Mouse (Mus musculus) MN1 (cell line): ENCODE data around the gene Nckap5l.

Experiments
- DNase-seq: peaks from one replicate; pipeline ENCODE4 v3.0.0-alpha.2; 2016; ENCODE audit warnings: low spot score

Gene Nckap5l

DNA sequence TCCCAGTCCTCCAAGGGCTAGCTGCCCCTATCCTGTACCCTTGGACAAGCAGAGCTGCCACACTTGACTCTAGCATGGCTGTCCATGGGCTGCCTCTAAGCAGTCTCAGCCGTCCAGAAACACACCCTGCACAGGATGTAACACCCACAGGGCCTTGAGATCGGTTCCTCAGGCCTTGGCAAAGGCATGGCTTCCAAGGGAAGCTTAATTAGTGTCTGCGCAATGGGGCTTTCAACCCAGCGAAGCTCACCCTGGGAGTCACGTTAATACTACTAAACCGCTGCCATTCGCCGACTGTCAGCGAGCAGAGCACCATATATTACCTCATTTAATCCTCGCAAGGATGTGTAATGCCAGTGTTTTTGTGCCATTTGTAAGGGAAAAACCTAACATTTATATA, 26.5 kb downstream of the Nckap5l start:
- no peak for DNase-seq

GRCm38 (mm10) chr15:99430394-99430793, 27.2 kb downstream of the Nckap5l start:
- DNase-seq: no peak

GRCm38 (mm10) chr15:99423884-99424283, 33.7 kb downstream of the Nckap5l start:
- no peak for DNase-seq

DNA sequence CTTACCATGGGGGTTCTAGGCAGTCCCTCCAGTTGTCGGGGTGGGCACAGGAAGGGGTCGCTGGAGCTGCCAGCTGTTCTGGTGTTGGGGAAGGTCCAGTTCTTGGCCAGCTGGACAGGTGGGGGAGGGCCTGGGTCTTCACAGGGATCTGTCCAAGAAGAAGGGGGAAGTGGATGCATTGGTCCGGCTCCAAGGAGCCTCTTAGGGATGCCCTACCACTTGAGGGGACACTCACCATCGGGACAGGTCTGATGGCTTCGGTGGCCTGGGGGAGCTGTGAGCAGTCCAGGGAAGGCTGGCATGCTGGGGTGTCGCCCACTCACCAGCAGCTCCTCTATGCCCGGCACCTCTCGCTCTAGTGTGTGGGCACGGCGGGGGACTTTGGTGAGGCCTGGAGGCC, 34.4 kb downstream of the Nckap5l start:
- no peak for DNase-seq

DNA sequence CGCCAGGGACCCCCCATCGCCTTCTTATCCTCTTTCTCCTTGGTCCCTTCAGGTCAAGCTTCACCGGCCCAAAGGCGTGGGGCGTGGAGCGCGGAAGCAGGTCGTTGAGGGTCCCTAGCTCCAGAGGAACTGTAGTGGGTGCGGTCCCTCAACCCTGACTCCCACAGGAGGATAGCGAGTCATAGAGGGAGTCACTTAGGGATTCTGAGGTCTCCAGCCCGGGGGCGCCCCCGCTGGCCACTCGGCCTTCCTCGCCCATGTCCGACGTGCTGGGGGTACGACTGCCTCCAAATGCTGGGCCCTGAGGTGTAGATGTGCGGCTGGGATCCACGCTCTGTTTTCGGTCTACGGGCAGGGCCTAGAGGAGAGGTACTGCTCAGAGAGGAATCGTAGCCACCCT, 35.0 kb downstream of the Nckap5l start:
- no peak for DNase-seq

DNA sequence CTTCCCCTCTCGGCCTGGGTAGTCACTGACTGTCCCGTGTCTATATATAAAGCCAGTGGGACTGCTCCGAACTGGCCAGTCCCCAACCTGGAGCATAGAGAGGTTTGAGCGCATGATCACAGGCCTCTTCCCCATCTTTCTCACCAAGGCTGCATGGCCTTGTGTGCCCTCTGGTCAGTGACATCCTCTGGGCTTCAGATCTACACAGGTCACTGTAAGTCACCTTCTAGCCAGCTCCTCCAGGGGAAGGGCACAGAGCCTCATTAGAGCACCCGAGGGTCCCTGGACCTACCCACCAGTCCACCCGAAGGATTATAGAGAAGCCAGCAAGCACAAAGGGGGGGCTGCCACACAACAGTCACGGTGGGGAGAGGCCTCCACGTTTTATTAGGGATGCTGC, 35.9 kb downstream of the Nckap5l start:
- DNase-seq: no peak

DNA sequence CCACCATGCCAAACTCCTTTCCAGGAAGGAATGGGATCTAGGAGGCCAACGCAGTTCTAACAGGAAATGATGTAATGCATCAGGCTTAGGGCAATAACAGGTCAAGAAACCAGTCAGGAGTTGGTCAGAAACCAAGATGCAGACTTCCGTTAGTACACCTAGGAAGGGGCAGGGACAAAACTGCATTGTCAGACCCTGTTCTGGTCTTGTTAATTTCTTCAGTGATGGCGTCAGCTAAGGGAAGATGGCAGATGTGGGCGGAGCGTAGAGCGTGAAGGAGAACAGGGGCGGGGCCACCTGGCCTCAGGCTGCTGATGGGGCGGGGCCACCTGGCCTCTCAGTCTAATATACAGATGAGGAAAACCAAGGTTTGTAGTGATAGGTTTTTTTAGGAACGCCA, 36.4 kb downstream of the Nckap5l start:
- peak; percentile 56 for DNase-seq

- peak; percentile 63 for DNase-seq
These were observed 37.0 kb downstream of the Nckap5l start for GRCm38 (mm10) chr15:99420521-99421014.

- no peak for DNase-seq
These were observed 37.4 kb downstream of the Nckap5l start for GRCm38 (mm10) chr15:99420101-99420500.

DNA sequence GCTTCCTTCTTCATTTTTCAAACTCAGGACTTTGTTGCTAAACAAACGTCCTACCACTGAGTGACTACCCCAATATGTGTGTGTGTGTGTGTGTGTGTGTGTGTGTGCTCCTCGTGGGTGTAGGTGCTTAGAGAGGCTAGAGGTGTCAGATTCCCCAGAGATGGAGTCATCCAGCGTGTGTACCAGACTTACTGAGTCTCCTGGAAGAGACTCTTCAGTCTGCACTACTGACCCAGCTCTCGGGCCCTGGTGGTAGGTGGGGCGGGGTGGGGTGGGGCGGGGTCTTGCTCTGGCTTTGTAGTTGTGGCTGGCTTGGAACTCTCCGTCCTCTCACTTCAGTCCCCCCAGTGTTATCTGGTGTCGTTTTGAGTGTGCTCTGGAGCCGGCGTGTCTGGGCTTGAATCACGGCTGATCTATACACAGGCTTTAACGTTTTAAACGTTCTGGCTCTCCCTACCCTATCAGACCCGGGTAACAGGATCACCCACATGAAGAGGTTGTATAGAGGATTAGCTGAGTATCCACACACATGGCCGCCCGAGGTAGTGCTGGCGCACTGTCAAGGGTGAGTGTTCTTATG, 39.8 kb downstream of the Nckap5l start:
- DNase-seq: no peak

DNA sequence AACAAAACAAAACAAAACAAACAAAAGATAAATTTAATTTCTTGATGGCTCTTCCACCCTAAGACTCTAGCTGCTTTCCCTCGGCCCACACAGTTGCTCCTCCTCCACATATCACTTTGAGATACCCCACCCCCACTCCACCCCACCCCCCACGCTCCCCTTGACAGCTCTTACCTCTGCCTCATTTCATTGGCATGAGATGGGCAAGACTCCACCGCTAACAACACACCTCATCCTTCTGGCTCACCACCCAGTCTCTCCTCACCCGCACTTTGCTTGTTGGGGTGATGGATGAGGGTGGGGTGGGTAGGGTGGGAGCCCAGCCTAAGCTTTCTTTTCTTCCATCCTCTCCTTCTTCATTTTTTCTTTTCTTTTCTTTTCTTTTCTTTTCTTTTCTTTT, 40.6 kb downstream of the Nckap5l start:
- DNase-seq: no peak

DNA sequence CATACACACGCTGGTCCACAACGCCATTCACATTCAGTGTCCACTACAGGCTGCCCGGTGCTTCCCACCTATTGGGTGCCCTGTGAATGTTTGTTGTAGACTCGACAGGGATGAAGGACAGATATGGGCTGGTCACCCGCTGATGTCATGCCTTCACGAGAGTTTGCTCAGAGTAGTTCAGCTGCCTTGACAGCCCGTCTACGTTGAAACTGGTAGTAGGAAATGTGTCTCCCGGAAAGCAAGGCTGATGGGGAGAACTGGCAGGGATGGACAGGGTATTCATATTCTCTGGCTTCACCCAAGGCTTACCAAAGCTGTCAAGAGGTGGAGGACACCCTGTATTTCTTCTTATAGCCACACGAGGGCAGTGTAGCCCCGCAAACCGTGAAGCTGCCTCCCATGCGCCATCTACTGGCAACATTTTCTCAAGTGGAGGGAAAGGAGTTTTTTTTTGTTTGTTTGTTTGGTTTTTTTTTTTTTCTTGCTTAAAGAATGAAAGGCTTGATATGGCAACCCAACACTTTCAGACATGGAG, 41.1 kb downstream of the Nckap5l start:
- DNase-seq: peak; percentile 96

DNA sequence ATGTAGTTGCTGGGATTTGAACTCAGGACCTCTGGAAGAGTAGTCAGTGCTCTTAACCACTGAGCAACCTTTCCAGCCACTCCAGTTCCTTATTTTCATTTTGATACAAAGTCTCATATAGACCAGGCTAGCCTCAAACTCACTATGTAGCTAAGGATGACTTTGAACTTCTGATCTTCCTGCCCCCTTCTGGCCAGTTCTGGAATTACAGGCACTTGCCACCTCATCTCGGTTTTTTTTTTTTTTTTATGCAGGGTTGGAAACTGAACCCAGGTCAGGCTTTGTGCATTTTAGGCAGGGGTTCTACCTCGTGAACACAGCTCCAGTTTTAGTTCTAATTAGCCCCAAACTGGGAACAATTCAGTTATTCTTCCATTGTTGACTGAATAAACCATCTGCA, 41.8 kb downstream of the Nckap5l start:
- DNase-seq: peak; percentile 71

GRCm38 (mm10) chr15:99411747-99412146, 45.8 kb downstream of the Nckap5l start:
- no peak for DNase-seq

GRCm38 (mm10) chr15:99408845-99409244, 48.7 kb downstream of the Nckap5l start:
- DNase-seq: no peak

GRCm38 (mm10) chr15:99406986-99407570, 50.5 kb downstream of the Nckap5l start:
- no peak for DNase-seq

- DNase-seq: peak; percentile 79
These were observed 52.4 kb downstream of the Nckap5l start for GRCm38 (mm10) chr15:99405150-99405549.

GRCm38 (mm10) chr15:99403159-99403889, 54.2 kb downstream of the Nckap5l start:
- no peak for DNase-seq

- DNase-seq: peak; percentile 84
These were observed 56.9 kb downstream of the Nckap5l start for GRCm38 (mm10) chr15:99400602-99401001.

- DNase-seq: peak; percentile 92
These were observed 57.9 kb downstream of the Nckap5l start for GRCm38 (mm10) chr15:99399503-99400245.

DNA sequence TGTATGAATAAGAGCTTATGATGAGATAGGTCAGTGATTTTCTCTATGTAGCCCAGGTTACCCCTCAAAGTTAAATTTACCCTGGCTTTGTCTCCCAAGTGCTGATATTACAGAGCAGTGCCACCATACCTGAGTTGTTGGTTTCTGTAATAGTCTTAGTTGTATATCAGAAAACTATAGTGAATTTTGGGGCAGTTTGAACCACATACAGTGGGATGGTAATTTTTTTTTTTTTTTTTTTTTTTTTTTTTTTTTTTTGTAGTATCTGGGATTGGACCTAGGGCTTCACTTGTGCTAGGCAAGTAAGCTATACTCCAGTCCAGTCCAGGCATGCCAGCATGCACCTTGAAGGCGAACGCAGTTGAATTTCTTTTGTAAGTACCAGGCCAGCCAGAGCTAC, 59.9 kb downstream of the Nckap5l start:
- DNase-seq: no peak

DNA sequence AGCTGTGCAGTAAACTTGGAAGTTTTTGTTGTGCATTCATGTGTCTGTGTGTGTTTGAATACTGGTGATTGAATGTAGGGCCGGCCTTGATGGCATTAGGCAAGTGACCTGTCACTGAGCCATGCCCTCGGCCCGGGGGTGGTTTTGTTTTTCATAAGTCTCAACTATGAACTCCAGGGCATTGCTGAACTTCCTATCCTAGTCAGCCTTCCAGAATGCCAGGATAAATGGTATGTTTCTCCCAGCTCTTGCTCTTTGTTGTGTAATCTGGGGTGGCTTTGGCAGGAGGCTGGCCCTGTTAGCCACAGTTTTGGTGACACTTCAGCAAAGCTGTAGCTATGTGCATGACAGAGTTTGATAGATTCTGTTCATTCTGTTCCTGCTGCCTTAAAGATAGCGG, 60.7 kb downstream of the Nckap5l start:
- no peak for DNase-seq
